Mouse (Mus musculus) heart, postnatal 0 days (tissue): ENCODE measurements around the gene Plekhh2.

Experiments
- CTCF ChIP-seq: IDR thresholded peaks from 2 replicates; pipeline ENCODE4 v1.5.1; 2016; ENCODE audit warnings: antibody characterized with exemption, control low read depth, low read depth
- EP300 ChIP-seq: IDR thresholded peaks from 2 replicates; pipeline ENCODE4 v1.6.1; 2016; ENCODE audit warnings: antibody characterized with exemption, low read depth

- TF ChIP-seq CTCF (no peak), EP300 (no peak)
These were observed 61.6 kb downstream of the Plekhh2 start for GRCm38 (mm10) chr17:84573305-84573704.
